Mouse (Mus musculus) thymus, adult 2 months (tissue): ENCODE results near the gene Lca5.

Experiments used
- CTCF ChIP-seq: fragments of 200-500 bp; IDR thresholded peaks from 2 replicates; pipeline ENCODE4 v1.5.1; 2012; ENCODE audit warnings: mild to moderate bottlenecking, control low read depth, low read length, moderate library complexity, borderline replicate concordance; ENCODE audit not compliant: control insufficient read depth, poor library complexity, insufficient read depth; ENCODE audit errors: extremely low read depth
- POLR2A ChIP-seq: fragments of 200-500 bp; IDR thresholded peaks from 2 replicates; pipeline ENCODE4 v1.6.1; 2012; ENCODE audit warnings: mild to moderate bottlenecking, low read length, control low read depth, moderate library complexity; ENCODE audit not compliant: control insufficient read depth, poor library complexity, insufficient read depth; ENCODE audit errors: extremely low read depth

GRCm38 (mm10) chr9:83485357-83485756, 44.4 kb upstream of the Lca5 start:
- TF ChIP-seq POLR2A: no peak
- no peak for TF ChIP-seq CTCF
